Mouse (Mus musculus) small intestine, adult 2 months (tissue): ENCODE results near the gene Bahcc1.

Source experiments
- CTCF ChIP-seq: fragments of 200-500 bp; IDR thresholded peaks from 2 replicates; pipeline ENCODE4 v1.5.1; 2012; ENCODE audit warnings: low read depth, mild to moderate bottlenecking, control low read depth, inconsistent platforms, low read length, moderate library complexity, mixed read lengths; ENCODE audit not compliant: insufficient replicate concordance, insufficient read length; ENCODE audit errors: extremely low read depth
- POLR2A ChIP-seq: fragments of 200-500 bp; IDR thresholded peaks from 2 replicates; pipeline ENCODE4 v1.6.1; 2012; ENCODE audit warnings: low read depth, mild to moderate bottlenecking, control low read depth, inconsistent platforms, low read length, moderate library complexity

DNA sequence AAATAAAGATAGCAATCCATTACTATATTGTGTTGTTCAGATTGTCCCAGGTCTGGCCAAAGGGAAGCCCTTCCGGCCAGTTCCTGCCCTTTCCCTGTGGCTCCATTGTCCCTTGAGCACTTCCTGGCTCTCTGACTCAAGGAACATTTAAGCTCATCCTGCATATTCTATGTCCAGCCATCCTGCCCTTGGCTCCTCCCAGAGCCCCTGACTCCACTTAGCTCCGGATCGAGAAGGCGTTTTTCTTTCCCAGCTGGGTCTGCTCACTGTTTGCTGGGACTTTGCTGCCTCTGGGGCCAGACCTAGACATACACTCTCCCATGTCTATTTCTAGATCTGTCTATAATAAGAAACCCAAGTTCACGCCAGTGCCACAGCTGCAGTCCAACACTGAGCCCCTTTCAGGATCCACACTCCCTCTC lies 26.1 kb upstream of the Bahcc1 start:
- TF ChIP-seq POLR2A (no peak), CTCF (no peak)
